ENCODE assay signal across 8 mouse cellular contexts in genomic region chr9:63856065-63856736, GRCm38 (mm10).
DNase-seq lines count a peak whose midpoint lies in the region; ATAC-seq and TF ChIP-seq lines count a peak whose summit lies in the region.

No protein-coding gene starts in this region.

- WGBS in hindbrain, embryonic 16.5 days: 56% methylated on average over 9 of the region's 9 CpGs
- WGBS in hindbrain, embryonic 10.5 days: 80% methylated on average over 9 of the region's 9 CpGs
- 67% methylated on average over 9 of the region's 9 CpGs for WGBS in embryonic facial prominence, embryonic 14.5 days
- WGBS in kidney, postnatal 0 days: 61% methylated on average over 9 of the region's 9 CpGs
- WGBS in lung, postnatal 0 days: 51% methylated on average over 9 of the region's 9 CpGs

- H3K36me3 ChIP-seq in hindbrain, embryonic 16.5 days (ENCODE audit: control insufficient read depth, insufficient read depth, low read length): no peaks in the 10 kb centered on the region
- no peaks in the 10 kb centered on the region for H3K36me3 ChIP-seq in hindbrain, embryonic 10.5 days
- no peaks in the 10 kb centered on the region for H3K36me3 ChIP-seq in embryonic facial prominence, embryonic 14.5 days (ENCODE audit: control insufficient read depth, insufficient read depth, low read length)
- H3K36me3 ChIP-seq in kidney, postnatal 0 days (ENCODE audit: insufficient read depth, low read length): no peaks in the 10 kb centered on the region
- H3K36me3 ChIP-seq in lung, postnatal 0 days (ENCODE audit: insufficient read depth, low read length): no peaks in the 10 kb centered on the region

- no peaks in the 10 kb centered on the region for H3K9me3 ChIP-seq in hindbrain, embryonic 16.5 days (ENCODE audit: control insufficient read depth, low read length)
- H3K9me3 ChIP-seq in hindbrain, embryonic 10.5 days: no peaks in the 10 kb centered on the region
- H3K9me3 ChIP-seq in embryonic facial prominence, embryonic 14.5 days (ENCODE audit: control insufficient read depth, low read length): no peaks in the 10 kb centered on the region
- no peaks in the 10 kb centered on the region for H3K9me3 ChIP-seq in kidney, postnatal 0 days (replicated peaks; ENCODE audit: low read length)
- no peaks in the 10 kb centered on the region for H3K9me3 ChIP-seq in lung, postnatal 0 days (ENCODE audit: low read length)

- H3K4me2 ChIP-seq in hindbrain, embryonic 16.5 days (ENCODE audit: low read length): no peak overlapping the region
- no peak overlapping the region for H3K4me2 ChIP-seq in embryonic facial prominence, embryonic 14.5 days (ENCODE audit: low read depth, low read length)
- no peak overlapping the region for H3K4me2 ChIP-seq in kidney, postnatal 0 days (ENCODE audit: low read length)
- H3K4me2 ChIP-seq in lung, postnatal 0 days (replicated peaks; ENCODE audit: low read depth, low read length): no peak overlapping the region

- no peak for DNase-seq in hindbrain, embryonic 10.5 days (ENCODE audit: low spot score)
- peak; percentile 84 for DNase-seq in embryonic facial prominence, embryonic 14.5 days (ENCODE audit: low spot score)
- DNase-seq in kidney, postnatal 0 days (ENCODE audit: low spot score): peak; percentile 47
- peak; percentile 50 for DNase-seq in lung, postnatal 0 days (ENCODE audit: low spot score)
- DNase-seq in thymus, postnatal 0 days (ENCODE audit: low spot score): no peak
- DNase-seq in cerebellum, adult 11-12 months: no peak

- no peaks in the 10 kb centered on the region; the same call in 1 of the 2 replicates for H3K27me3 ChIP-seq in hindbrain, embryonic 16.5 days (replicated peaks; ENCODE audit: control insufficient read depth, insufficient read depth, low read length)
- H3K27me3 ChIP-seq in hindbrain, embryonic 10.5 days (ENCODE audit: insufficient read depth, poor library complexity, severe bottlenecking): peaks cover under 1% of the 10 kb centered on the region; the same call in 1 of the 2 replicates
- no peaks in the 10 kb centered on the region for H3K27me3 ChIP-seq in embryonic facial prominence, embryonic 14.5 days (replicated peaks; ENCODE audit: control insufficient read depth, insufficient read depth, low read length)
- no peaks in the 10 kb centered on the region for H3K27me3 ChIP-seq in kidney, postnatal 0 days (ENCODE audit: insufficient read depth, low read length)
- H3K27me3 ChIP-seq in lung, postnatal 0 days (replicated peaks; ENCODE audit: insufficient read depth, low read length): no peaks in the 10 kb centered on the region

- H3K27ac ChIP-seq in hindbrain, embryonic 16.5 days (ENCODE audit: low read depth, low read length): peak overlapping the region; percentile 44; the same call in 1 of the 2 replicates
- H3K27ac ChIP-seq in hindbrain, embryonic 10.5 days: no peak overlapping the region
- no peak overlapping the region for H3K27ac ChIP-seq in embryonic facial prominence, embryonic 14.5 days (replicated peaks; ENCODE audit: low read depth, low read length)
- peak overlapping the region; percentile 5 for H3K27ac ChIP-seq in kidney, postnatal 0 days
- no peak overlapping the region for H3K27ac ChIP-seq in lung, postnatal 0 days (ENCODE audit: low read length)

- no peak for TF ChIP-seq CTCF in kidney, postnatal 0 days (IDR thresholded peaks at IDR 0.05; ENCODE audit: low read depth)
- no peak for TF ChIP-seq CTCF in lung, postnatal 0 days (IDR thresholded peaks at IDR 0.05)

- ATAC-seq in hindbrain, embryonic 16.5 days: peak; percentile 72
- ATAC-seq in embryonic facial prominence, embryonic 14.5 days (ENCODE audit: low read depth): peak; percentile 63
- ATAC-seq in kidney, postnatal 0 days (replicated peaks; ENCODE audit: low FRiP score, low read depth): peak; percentile 60
- peak; percentile 59 for ATAC-seq in lung, postnatal 0 days
- no peak for ATAC-seq in inflammation-experienced regulatory T-cells, adult 6 months

- no peak overlapping the region for H3K9ac ChIP-seq in hindbrain, embryonic 16.5 days (ENCODE audit: low read depth, low read length)
- H3K9ac ChIP-seq in embryonic facial prominence, embryonic 14.5 days (ENCODE audit: low read depth, low read length): no peak overlapping the region
- no peak overlapping the region for H3K9ac ChIP-seq in kidney, postnatal 0 days (ENCODE audit: low read depth, low read length)
- no peak overlapping the region for H3K9ac ChIP-seq in lung, postnatal 0 days (replicated peaks; ENCODE audit: low read depth)

- H3K4me3 ChIP-seq in hindbrain, embryonic 16.5 days (ENCODE audit: low read length): no peak overlapping the region
- H3K4me3 ChIP-seq in hindbrain, embryonic 10.5 days: no peak overlapping the region
- no peak overlapping the region for H3K4me3 ChIP-seq in embryonic facial prominence, embryonic 14.5 days (ENCODE audit: low read depth, low read length)
- H3K4me3 ChIP-seq in kidney, postnatal 0 days (replicated peaks; ENCODE audit: low read depth, low read length): no peak overlapping the region
- no peak overlapping the region for H3K4me3 ChIP-seq in lung, postnatal 0 days (ENCODE audit: low read depth, low read length)

- H3K4me1 ChIP-seq in hindbrain, embryonic 16.5 days (ENCODE audit: control insufficient read depth, insufficient read depth, low read depth, low read length): peaks cover 10% of the 10 kb centered on the region
- peaks cover 8% of the 10 kb centered on the region; the same call in 1 of the 2 replicates for H3K4me1 ChIP-seq in hindbrain, embryonic 10.5 days (replicated peaks)
- no peaks in the 10 kb centered on the region for H3K4me1 ChIP-seq in embryonic facial prominence, embryonic 14.5 days (ENCODE audit: control insufficient read depth, insufficient read depth, low read length)
- H3K4me1 ChIP-seq in kidney, postnatal 0 days (replicated peaks; ENCODE audit: insufficient read depth, low read length): 0 out of 2 replicates have a peak, but pooled peaks cover 7% of the 10 kb centered on the region
- H3K4me1 ChIP-seq in lung, postnatal 0 days (ENCODE audit: insufficient read depth, low read depth, low read length): no peaks in the 10 kb centered on the region

- TF ChIP-seq EP300 in lung, postnatal 0 days (IDR thresholded peaks at IDR 0.05): no peak

Comparison
In these comparisons a context has a peak if more than half of its experiments do, and no peak if none do; other contexts are left out.
1. H3K27ac ChIP-seq: peak in hindbrain, embryonic 16.5 days (single experiment) and kidney, postnatal 0 days (single experiment); none in hindbrain, embryonic 10.5 days (single experiment), embryonic facial prominence, embryonic 14.5 days (single experiment) and lung, postnatal 0 days (single experiment).
2. DNase-seq: peak in embryonic facial prominence, embryonic 14.5 days (single experiment), kidney, postnatal 0 days (single experiment) and lung, postnatal 0 days (single experiment); none in hindbrain, embryonic 10.5 days (single experiment), thymus, postnatal 0 days (single experiment) and cerebellum, adult 11-12 months (single experiment).